Mouse (Mus musculus): ENCODE measurements around the gene Ubap1.

The Ubap1 gene

GRCm38 (mm10) chr4:41416966-41417365 lies 68.2 kb downstream of the Ubap1 start:
- in situ Hi-C loops (cut with MboI, MseI), result no loop called here

- in situ Hi-C loops (cut with MboI, MseI), result loop anchor here (25.0 kb wide), 1 partner anchor 1177 kb away; the partner anchor contains the start of genes Smim27 and Topors
These were observed 90.1 kb downstream of the Ubap1 start for GRCm38 (mm10) chr4:41438931-41439330.

All from T-helper 1 cell (primary cell).